Mouse (Mus musculus) MEL (cell line): ENCODE data around the gene Ppp2r1b.

Source experiments
- CTCF ChIP-seq, 3 experiments: IDR thresholded peaks in 2 of 3; conservative IDR thresholded peaks in 1 of 3; 2 replicates each; pipeline ENCODE4 v1.5.1; 2011 to 2012; ENCODE audit warnings: low read length in 3 of 3, low read depth in 2 of 3, mild to moderate bottlenecking in 2 of 3, improper control_type of control experiment in 1 of 3, inconsistent platforms in 1 of 3, mixed read lengths in 1 of 3, moderate library complexity in 1 of 3; ENCODE audit not compliant: control insufficient read depth in 1 of 3, insufficient read depth in 1 of 3, poor library complexity in 1 of 3, severe bottlenecking in 1 of 3
- E2F4 ChIP-seq: IDR thresholded peaks from 2 replicates; pipeline ENCODE4 v1.6.1; 2011; ENCODE audit warnings: low read depth, low read length, improper control_type of control experiment, borderline replicate concordance
- JUND ChIP-seq: IDR thresholded peaks from 2 replicates; pipeline ENCODE4 v1.6.1; 2011; ENCODE audit warnings: low read depth, mild to moderate bottlenecking, improper control_type of control experiment, low read length
- KAT2A ChIP-seq: conservative IDR thresholded peaks from 2 replicates; pipeline ENCODE4 v1.6.1; 2012; ENCODE audit warnings: low read depth, low read length, improper control_type of control experiment, inconsistent platforms
- MXI1 ChIP-seq: IDR thresholded peaks from 2 replicates; pipeline ENCODE4 v1.6.1; 2011; ENCODE audit warnings: mild to moderate bottlenecking, low read depth, low read length, improper control_type of control experiment
- NRF1 ChIP-seq: IDR thresholded peaks from 2 replicates; pipeline ENCODE4 v1.6.1; 2014; ENCODE audit warnings: low read depth, mild to moderate bottlenecking, inconsistent platforms, low read length, improper control_type of control experiment, moderate library complexity; ENCODE audit not compliant: poor library complexity, insufficient read depth, severe bottlenecking
- POLR2A ChIP-seq, 2 experiments: IDR thresholded peaks; 2 replicates each; pipeline ENCODE4 v1.6.1; 2011 to 2012; ENCODE audit warnings: low read length in 2 of 2, mild to moderate bottlenecking in 2 of 2, control low read depth in 1 of 2, improper control_type of control experiment in 1 of 2, low read depth in 1 of 2, moderate library complexity in 1 of 2; ENCODE audit not compliant: control insufficient read depth in 1 of 2, insufficient read depth in 1 of 2, poor library complexity in 1 of 2
- RCOR1 ChIP-seq: IDR thresholded peaks from 2 replicates; pipeline ENCODE4 v1.6.1; 2012; ENCODE audit warnings: low read depth, mild to moderate bottlenecking, inconsistent platforms, low read length, improper control_type of control experiment
- TBP ChIP-seq: IDR thresholded peaks from 2 replicates; pipeline ENCODE4 v1.8.0; 2011; ENCODE audit warnings: low read depth, low read length, improper control_type of control experiment
- UBTF ChIP-seq: IDR thresholded peaks from 2 replicates; pipeline ENCODE4 v1.6.1; 2012; ENCODE audit warnings: low read depth, mild to moderate bottlenecking, inconsistent platforms, low read length, improper control_type of control experiment, moderate library complexity, borderline replicate concordance; ENCODE audit not compliant: insufficient read depth
- USF2 ChIP-seq, 2 experiments: IDR thresholded peaks; 2 replicates each; pipeline ENCODE4 v1.6.1; 2011 to 2012; ENCODE audit warnings: improper control_type of control experiment in 2 of 2, low read length in 2 of 2, borderline replicate concordance in 1 of 2, inconsistent platforms in 1 of 2, low read depth in 1 of 2, mild to moderate bottlenecking in 1 of 2; ENCODE audit not compliant: insufficient read depth in 1 of 2
- ZKSCAN1 ChIP-seq: IDR thresholded peaks from 2 replicates; pipeline ENCODE4 v1.6.1; 2012; ENCODE audit warnings: low read depth, mild to moderate bottlenecking, inconsistent platforms, low read length, improper control_type of control experiment, moderate library complexity

DNA sequence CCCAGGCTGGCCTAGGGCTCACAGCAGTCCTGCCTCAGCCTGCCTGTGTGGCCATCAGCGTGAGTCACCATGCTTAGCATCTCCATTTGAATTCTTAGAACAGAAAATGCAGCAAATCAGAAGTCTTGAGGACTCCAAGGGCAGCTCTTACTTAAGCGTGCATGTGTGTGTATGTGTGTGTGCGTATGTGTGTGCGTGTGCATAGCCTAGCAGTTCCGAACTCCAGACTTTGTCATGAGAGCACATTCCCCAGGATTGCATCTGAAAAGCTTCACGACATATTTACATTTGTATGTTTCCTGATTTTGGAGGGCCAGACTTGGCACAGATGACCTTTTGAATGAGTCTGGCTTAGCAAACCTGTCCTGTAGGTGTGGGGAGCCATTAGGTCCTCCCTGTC lies 2.0 kb downstream of the Ppp2r1b start:
- TF ChIP-seq CTCF (IDR thresholded peaks at IDR 0.05 in 2 of 3, conservative IDR thresholded peaks at IDR 0.05 in 1 of 3; ENCODE audit: control insufficient read depth in 1 of 3, insufficient read depth in 1 of 3, low read depth in 2 of 3, low read length in 3 of 3, poor library complexity in 1 of 3, severe bottlenecking in 1 of 3): no peak
- no peak for TF ChIP-seq USF2 (IDR thresholded peaks at IDR 0.05; ENCODE audit: borderline replicate concordance in 1 of 2, insufficient read depth in 1 of 2, low read depth in 1 of 2, low read length in 2 of 2)
- no peak for TF ChIP-seq POLR2A (IDR thresholded peaks at IDR 0.05; ENCODE audit: control insufficient read depth in 1 of 2, insufficient read depth in 1 of 2, low read depth in 1 of 2, low read length in 2 of 2, poor library complexity in 1 of 2)
- TF ChIP-seq KAT2A: no peak
- no peak for TF ChIP-seq TBP
- TF ChIP-seq E2F4: no peak
- TF ChIP-seq NRF1: no peak
- TF ChIP-seq UBTF: no peak
- no peak for TF ChIP-seq JUND
- TF ChIP-seq MXI1: no peak
- no peak for TF ChIP-seq ZKSCAN1
- no peak for TF ChIP-seq RCOR1
